ENCODE assay signal across 15 mouse cellular contexts in genomic region chr8:119819316-119819715, GRCm38 (mm10). TPM values are rescaled to one million over a fixed set of nuclear protein-coding genes. Genes with fewer than 3 reads are reported as not detected.
DNase-seq lines count a peak whose midpoint lies in the region; ATAC-seq and TF ChIP-seq lines count a peak whose summit lies in the region.
"Had no signal": no experiment of that assay in that cellular context is flagged by ENCODE, and none has a peak within 500 bp of the region (broad histone marks: within the 10 kb centered on the region; RNA-seq: fewer than 3 reads in every experiment).

No protein-coding gene starts in this region.

- ATAC-seq in hindbrain, embryonic 14.5 days (ENCODE audit: low FRiP score) = no peak
- 0 out of 2 replicates have a peak, but pooled peaks have one; percentile 68 for ATAC-seq in kidney, postnatal 0 days (replicated peaks; ENCODE audit: low FRiP score, low read depth)
- ATAC-seq in megakaryocyte, adult 5-6 weeks (ENCODE audit: poor library complexity, severe bottlenecking) = no peak

- peaks cover 68% of the 10 kb centered on the region for H3K4me1 ChIP-seq in hindbrain, embryonic 10.5 days (replicated peaks)
- peaks cover 15% of the 10 kb centered on the region; the same call in 1 of the 2 replicates for H3K4me1 ChIP-seq in hindbrain, embryonic 14.5 days (replicated peaks; ENCODE audit: control insufficient read depth, insufficient read depth, low read length)
- peaks cover 6% of the 10 kb centered on the region for H3K4me1 ChIP-seq in kidney, postnatal 0 days (replicated peaks; ENCODE audit: insufficient read depth, low read length)

- H3K4me2 ChIP-seq in hindbrain, embryonic 14.5 days (replicated peaks) = no peak overlapping the region
- H3K4me2 ChIP-seq in kidney, postnatal 0 days (ENCODE audit: low read length) = no peak overlapping the region
- H3K4me2 ChIP-seq: embryonic facial prominence, embryonic 13.5 days; heart, embryonic 13.5 days; limb, embryonic 12.5 days; liver, embryonic 15.5 days; midbrain, embryonic 12.5 days had no signal

- no peaks in the 10 kb centered on the region for H3K27me3 ChIP-seq in hindbrain, embryonic 10.5 days (ENCODE audit: insufficient read depth, poor library complexity, severe bottlenecking)
- H3K27me3 ChIP-seq in hindbrain, embryonic 14.5 days (ENCODE audit: control insufficient read depth, insufficient read depth, low read length) = no peaks in the 10 kb centered on the region
- no peaks in the 10 kb centered on the region for H3K27me3 ChIP-seq in kidney, postnatal 0 days (ENCODE audit: insufficient read depth, low read length)
- H3K27me3 ChIP-seq: embryonic facial prominence, embryonic 13.5 days; heart, embryonic 13.5 days; limb, embryonic 12.5 days; liver, embryonic 15.5 days; midbrain, embryonic 12.5 days had no signal

- DNase-seq in hindbrain, embryonic 10.5 days (ENCODE audit: low spot score) = no peak
- no peak for DNase-seq in hindbrain, embryonic 14.5 days (ENCODE audit: low spot score)
- DNase-seq in Muller cell, postnatal 12 days (ENCODE audit: inconsistent ontology term) = peak; percentile 79
- DNase-seq in cerebellum, adult 9-11 months = peak; percentile 73
- no peak for DNase-seq in kidney, postnatal 0 days (ENCODE audit: low spot score)
- no peak for DNase-seq in layer of hippocampus, adult 18-20 months (ENCODE audit: low spot score in 2 of 2)
- DNase-seq: adrenal gland, adult 2 months; lung, postnatal 14 days; thymus, postnatal 4 days had no signal

- TF ChIP-seq CTCF in kidney, postnatal 0 days (IDR thresholded peaks at IDR 0.05; ENCODE audit: low read depth) = no peak

- no peaks in the 10 kb centered on the region for H3K9me3 ChIP-seq in hindbrain, embryonic 10.5 days
- H3K9me3 ChIP-seq in hindbrain, embryonic 14.5 days (ENCODE audit: control insufficient read depth, low read length) = no peaks in the 10 kb centered on the region
- H3K9me3 ChIP-seq in kidney, postnatal 0 days (replicated peaks; ENCODE audit: low read length) = no peaks in the 10 kb centered on the region
- H3K9me3 ChIP-seq: embryonic facial prominence, embryonic 13.5 days; heart, embryonic 13.5 days; limb, embryonic 12.5 days; liver, embryonic 15.5 days; midbrain, embryonic 12.5 days had no signal

- no peak overlapping the region for H3K9ac ChIP-seq in hindbrain, embryonic 14.5 days
- no peak overlapping the region for H3K9ac ChIP-seq in kidney, postnatal 0 days (ENCODE audit: low read depth, low read length)
- H3K9ac ChIP-seq: embryonic facial prominence, embryonic 13.5 days; heart, embryonic 13.5 days; limb, embryonic 12.5 days; liver, embryonic 15.5 days; midbrain, embryonic 12.5 days had no signal

- H3K4me3 ChIP-seq in hindbrain, embryonic 10.5 days = no peak overlapping the region
- H3K4me3 ChIP-seq in hindbrain, embryonic 14.5 days (replicated peaks; ENCODE audit: low read length) = no peak overlapping the region
- H3K4me3 ChIP-seq in kidney, postnatal 0 days (replicated peaks; ENCODE audit: low read depth, low read length) = no peak overlapping the region
- H3K4me3 ChIP-seq: embryonic facial prominence, embryonic 13.5 days; heart, embryonic 13.5 days; limb, embryonic 12.5 days; liver, embryonic 15.5 days; midbrain, embryonic 12.5 days had no signal

- 62% methylated on average over 7 of the region's 7 CpGs for WGBS in hindbrain, embryonic 10.5 days
- WGBS in hindbrain, embryonic 14.5 days = 53% methylated on average over 7 of the region's 7 CpGs
- WGBS in kidney, postnatal 0 days = 67% methylated on average over 7 of the region's 7 CpGs

- peaks cover 94% of the 10 kb centered on the region for H3K36me3 ChIP-seq in hindbrain, embryonic 10.5 days
- peaks cover 37% of the 10 kb centered on the region for H3K36me3 ChIP-seq in hindbrain, embryonic 14.5 days (replicated peaks; ENCODE audit: control insufficient read depth, insufficient read depth)
- H3K36me3 ChIP-seq in kidney, postnatal 0 days (ENCODE audit: insufficient read depth, low read length) = 0 out of 2 replicates have a peak, but pooled peaks cover 7% of the 10 kb centered on the region

- H3K27ac ChIP-seq in hindbrain, embryonic 10.5 days = peak overlapping the region; percentile 36
- H3K27ac ChIP-seq in hindbrain, embryonic 14.5 days = no peak overlapping the region
- peak overlapping the region; percentile 25; the same call in 1 of the 2 replicates for H3K27ac ChIP-seq in kidney, postnatal 0 days
- H3K27ac ChIP-seq: embryonic facial prominence, embryonic 13.5 days; heart, embryonic 13.5 days; limb, embryonic 12.5 days; liver, embryonic 15.5 days; midbrain, embryonic 12.5 days had no signal

RNA-seq across cellular contexts. Expression of gene Cotl1, which starts 21.0 kb away (rescaled TPM):
- polyA plus RNA-seq in hindbrain, embryonic 10.5 days (2016; fragmentation: Nextera tagmentation; extraction: Ambion mirVana) = 273 and 545 TPM in 2 replicates
- 238 and 309 TPM in 2 replicates for polyA plus RNA-seq in hindbrain, embryonic 14.5 days (2014; fragmentation: Nextera tagmentation; extraction: Ambion mirVana)
- 101 and 117 TPM in 2 replicates for polyA plus RNA-seq in kidney, postnatal 0 days (2015; fragmentation: Nextera tagmentation; extraction: Ambion mirVana)
- 526 and 619 TPM in 2 replicates for total RNA-seq in megakaryocyte, adult 5-6 weeks (2015)
- total RNA-seq in megakaryocyte, adult 5-6 weeks (2017) = 490 and 532 TPM in 2 replicates
- total RNA-seq in layer of hippocampus, adult 18-20 months (2021) = 100 to 1,000 TPM; 151 to 155 TPM

RNA-seq across cellular contexts. Expression of gene Tldc1, which starts 41.1 kb away (rescaled TPM):
- 12.6 and 15.3 TPM in 2 replicates for polyA plus RNA-seq in hindbrain, embryonic 10.5 days (2016; fragmentation: Nextera tagmentation; extraction: Ambion mirVana)
- 6.5 and 7.4 TPM in 2 replicates for polyA plus RNA-seq in hindbrain, embryonic 14.5 days (2014; fragmentation: Nextera tagmentation; extraction: Ambion mirVana)
- 11.8 and 11.9 TPM in 2 replicates for polyA plus RNA-seq in kidney, postnatal 0 days (2015; fragmentation: Nextera tagmentation; extraction: Ambion mirVana)
- 2.2 and 2.6 TPM in 2 replicates for total RNA-seq in megakaryocyte, adult 5-6 weeks (2015)
- 2.9 and 4.3 TPM in 2 replicates for total RNA-seq in megakaryocyte, adult 5-6 weeks (2017)
- total RNA-seq in layer of hippocampus, adult 18-20 months (2021) = 10 to 100 TPM; 13.8 to 15.1 TPM

RNA-seq across cellular contexts. Expression of gene Klhl36, which starts 42.8 kb away (rescaled TPM):
- 10.7 and 11.9 TPM in 2 replicates for polyA plus RNA-seq in hindbrain, embryonic 10.5 days (2016; fragmentation: Nextera tagmentation; extraction: Ambion mirVana)
- 15.1 and 19.1 TPM in 2 replicates for polyA plus RNA-seq in hindbrain, embryonic 14.5 days (2014; fragmentation: Nextera tagmentation; extraction: Ambion mirVana)
- polyA plus RNA-seq in kidney, postnatal 0 days (2015; fragmentation: Nextera tagmentation; extraction: Ambion mirVana) = 22.1 and 22.5 TPM in 2 replicates
- 2.7 and 5.5 TPM in 2 replicates for total RNA-seq in megakaryocyte, adult 5-6 weeks (2015)
- 8.5 and 9.2 TPM in 2 replicates for total RNA-seq in megakaryocyte, adult 5-6 weeks (2017)
- 1 to 10 TPM; 8.1 to 8.6 TPM for total RNA-seq in layer of hippocampus, adult 18-20 months (2021)

Comparison
In these comparisons a context has a peak if more than half of its experiments do, and no peak if none do; other contexts are left out.
1. DNase-seq: peak in Muller cell, postnatal 12 days (single experiment) and cerebellum, adult 9-11 months (single experiment); none in hindbrain, embryonic 10.5 days (single experiment), hindbrain, embryonic 14.5 days (single experiment), kidney, postnatal 0 days (single experiment) and layer of hippocampus, adult 18-20 months (0 of 2).